Mouse (Mus musculus) testis, adult 2 months (tissue): ENCODE data around the gene Stat4.

Experiments
- CTCF ChIP-seq: fragments of 200-500 bp; IDR thresholded peaks from 2 replicates; pipeline ENCODE4 v1.5.1; 2012; ENCODE audit warnings: low read depth, mild to moderate bottlenecking, inconsistent platforms, low read length, moderate library complexity; ENCODE audit not compliant: control insufficient read depth, insufficient read depth, insufficient replicate concordance
- POLR2A ChIP-seq: fragments of 200-500 bp; IDR thresholded peaks from 2 replicates; pipeline ENCODE4 v1.6.1; 2012; ENCODE audit warnings: low read depth, mild to moderate bottlenecking, inconsistent platforms, low read length, moderate library complexity; ENCODE audit not compliant: control insufficient read depth

DNA sequence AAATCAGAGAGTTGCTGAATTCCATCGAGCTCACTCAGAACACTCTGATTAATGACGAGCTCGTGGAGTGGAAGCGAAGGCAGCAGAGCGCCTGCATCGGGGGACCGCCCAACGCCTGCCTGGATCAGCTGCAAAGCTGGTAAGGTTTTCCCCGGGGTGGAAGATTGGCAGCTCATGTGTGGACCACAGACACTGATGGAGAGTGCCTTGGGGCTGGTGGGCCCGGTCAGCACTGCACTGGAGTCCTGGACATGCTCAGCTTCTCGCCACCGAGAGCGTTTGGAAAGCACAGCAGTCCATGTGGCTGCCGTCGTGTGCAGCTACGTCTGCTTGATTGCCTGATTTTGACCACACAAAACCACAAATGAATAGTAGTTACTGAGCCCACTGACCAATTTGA lies 150.3 kb downstream of the Stat4 start:
- no peak for TF ChIP-seq POLR2A
- no peak for TF ChIP-seq CTCF
